Mouse (Mus musculus) lung, postnatal 4 days (tissue): ENCODE measurements around the gene Tmem176b.
A peak's percentile ranks its signal among the peaks of the same experiment; 100 is the strongest.
"Not testable (repeated sequence)": the region's sequence is repeated elsewhere in the genome, so short reads cannot be mapped to it uniquely, and the experiment has no call there.

Source experiments
- DNase-seq, 2 experiments: peaks; one replicate each; pipeline ENCODE4 v3.0.0; 2021

Tmem176b gene

DNA sequence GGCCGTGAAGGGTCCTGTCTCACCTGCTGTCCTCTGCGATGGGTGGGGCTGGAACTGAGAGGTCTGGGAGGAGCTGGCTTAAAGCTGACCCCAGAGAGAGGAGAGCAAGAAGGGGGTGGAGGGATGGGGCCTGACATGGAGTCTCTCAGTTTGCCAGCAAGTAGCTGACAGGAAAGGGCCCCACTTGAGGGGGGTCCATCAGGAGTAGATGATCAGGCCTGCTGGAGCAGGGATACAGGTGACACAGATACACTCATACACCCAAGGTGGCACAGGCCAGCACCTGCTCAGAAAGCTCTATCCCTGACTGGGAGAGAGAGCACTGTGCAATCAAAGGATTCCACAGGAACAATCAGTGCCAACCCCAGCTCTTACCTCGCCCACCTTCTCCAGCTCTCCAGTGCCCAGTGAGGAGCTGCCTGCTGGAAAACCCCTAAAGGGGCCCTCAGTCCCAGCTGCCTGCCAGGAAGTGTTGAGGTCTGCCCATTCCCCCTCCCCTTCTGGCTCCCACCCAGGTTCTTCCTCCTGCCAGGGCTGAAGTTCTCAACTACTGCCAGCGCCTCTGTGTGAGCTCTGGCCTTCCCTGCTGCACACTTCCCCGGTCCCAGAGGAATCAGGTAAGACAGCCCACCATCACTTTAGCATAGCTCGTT, at the start of gene Tmem176b:
TSS of gene Tmem176b (minus strand) at position 524 of the 653 bp plus-strand sequence.
- DNase-seq: peak; percentile 97 to 98

DNA sequence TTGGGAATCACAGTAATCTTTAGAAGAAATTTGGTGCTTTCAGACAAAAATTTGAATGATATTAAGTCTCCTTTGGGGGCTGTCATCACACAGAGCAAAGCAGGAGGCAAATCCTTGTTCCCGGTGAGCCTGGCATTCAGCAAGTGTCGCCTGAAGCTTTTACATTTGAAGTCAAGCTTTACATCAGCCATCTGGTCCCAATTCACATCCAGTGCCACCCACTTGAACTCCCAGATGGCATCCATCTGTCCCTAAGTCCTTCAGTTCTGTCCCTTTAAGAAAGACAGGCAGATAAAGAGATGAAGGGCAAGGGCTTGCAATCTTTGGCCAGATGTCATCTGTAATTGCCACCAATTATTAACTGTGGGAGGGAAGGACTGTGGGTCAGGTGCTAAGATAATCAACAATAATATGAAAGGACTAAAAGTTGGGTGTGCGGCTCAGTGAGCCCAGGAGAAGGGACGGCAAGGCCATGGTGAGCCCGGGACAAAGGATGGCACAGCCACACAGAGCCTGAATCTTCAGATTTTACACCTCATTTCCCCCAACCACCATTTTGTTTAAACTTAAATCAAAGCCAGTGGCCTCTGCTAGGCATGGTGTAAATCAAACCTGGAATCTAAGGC, 35.3 kb upstream of the Tmem176b start:
- DNase-seq: no peak

DNA sequence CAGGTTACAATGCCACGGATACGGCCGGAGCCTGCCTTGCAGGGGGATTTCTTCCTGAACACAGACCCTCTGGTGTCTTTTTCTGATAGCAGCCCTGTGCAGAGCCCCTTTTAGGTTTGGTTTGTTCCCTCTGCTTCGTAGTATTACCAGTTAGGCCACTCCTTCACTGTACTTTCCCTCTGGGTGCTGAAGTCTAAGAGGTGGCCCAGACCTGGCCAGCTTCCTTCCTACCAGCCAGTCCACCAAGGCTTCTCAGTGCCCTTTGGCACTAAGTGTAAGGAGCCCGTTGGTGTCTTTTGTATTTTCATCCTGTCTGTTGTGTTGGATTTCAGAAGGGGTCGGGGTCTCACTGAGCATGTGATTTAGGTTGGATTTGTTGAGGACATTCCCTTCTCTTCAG, 34.2 kb upstream of the Tmem176b start:
- no peak for DNase-seq

DNA sequence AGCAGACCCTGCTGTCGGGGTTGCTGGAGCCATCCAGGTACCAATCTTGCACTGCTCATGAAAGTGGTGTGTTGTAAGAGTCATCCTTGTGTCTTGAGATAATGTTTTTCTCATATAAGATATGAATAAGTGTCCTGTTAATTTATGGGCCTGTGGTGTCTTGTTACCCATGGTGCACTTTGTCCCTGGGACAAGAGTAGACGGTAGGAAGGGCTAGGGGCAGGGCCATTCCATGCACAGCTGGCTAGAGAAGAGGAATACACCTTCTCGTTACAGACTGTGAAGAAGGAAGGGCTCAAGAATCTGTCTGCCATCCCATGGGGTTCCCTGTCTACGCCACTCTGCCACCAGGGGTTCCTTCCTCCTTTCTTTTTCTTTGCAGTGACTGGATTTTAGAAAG, 33.3 kb upstream of the Tmem176b start:
- no peak for DNase-seq

DNA sequence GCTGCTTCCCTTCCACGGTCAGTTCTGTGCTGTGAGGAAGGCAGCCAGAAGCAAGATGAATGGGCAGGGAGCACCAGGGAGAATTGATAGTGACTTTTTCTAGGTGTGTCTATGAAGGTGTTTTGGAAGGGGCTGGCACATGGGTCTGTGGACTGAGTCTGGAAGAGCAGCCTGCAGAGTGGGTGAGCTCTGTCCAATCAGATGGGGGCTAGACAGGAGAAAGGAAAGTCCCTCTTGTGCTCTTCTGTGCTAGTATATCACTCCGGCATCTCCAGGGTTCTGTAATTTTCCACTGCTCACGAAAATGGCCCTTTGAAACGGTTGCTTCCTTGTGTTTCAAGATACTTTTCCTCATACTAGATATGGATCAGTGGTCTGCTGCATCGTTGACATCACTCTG, 31.3 kb upstream of the Tmem176b start, which contains the start of gene Aoc1:
TSS of gene Aoc1 (plus strand) at position 301 of the 400 bp plus-strand sequence.
- no peak for DNase-seq

DNA sequence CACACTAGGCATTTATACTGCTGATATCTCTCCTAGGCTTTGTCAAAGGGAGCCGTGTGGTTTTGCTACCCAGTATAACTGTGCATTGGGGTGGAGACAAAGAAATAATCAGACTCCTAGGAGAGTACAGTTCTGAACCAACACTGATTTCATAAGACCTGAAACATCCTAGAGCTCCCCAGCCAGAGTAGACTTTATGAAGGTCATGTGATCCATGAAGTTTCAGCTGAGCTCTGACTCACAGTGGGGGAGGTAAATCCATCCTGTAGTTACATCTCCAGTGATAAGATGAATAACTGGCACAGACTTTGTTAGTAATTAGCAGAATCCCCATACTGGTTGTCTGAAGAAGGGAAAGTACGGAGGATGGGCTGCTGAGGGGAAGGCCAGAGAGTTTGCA, 28.5 kb upstream of the Tmem176b start:
- no peak for DNase-seq

DNA sequence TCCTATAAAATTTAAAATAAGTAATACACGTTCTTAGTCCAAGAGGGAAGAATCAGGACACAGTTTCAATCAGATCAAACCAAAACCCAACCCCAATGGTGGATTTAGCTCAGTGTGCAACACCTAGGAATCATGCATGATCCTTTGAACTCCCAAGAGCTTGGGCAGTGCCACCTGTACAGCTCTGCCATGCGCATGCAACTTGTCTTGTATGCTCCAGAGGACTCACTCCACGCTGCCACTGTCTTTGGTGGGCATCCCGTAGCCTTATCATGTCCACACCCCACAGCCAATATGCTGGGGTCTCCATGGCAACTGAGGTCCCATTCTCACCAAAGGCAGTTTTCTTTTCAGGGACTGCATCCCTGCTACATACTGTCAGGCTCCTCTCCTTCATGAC, 25.9 kb upstream of the Tmem176b start:
- no peak for DNase-seq

DNA sequence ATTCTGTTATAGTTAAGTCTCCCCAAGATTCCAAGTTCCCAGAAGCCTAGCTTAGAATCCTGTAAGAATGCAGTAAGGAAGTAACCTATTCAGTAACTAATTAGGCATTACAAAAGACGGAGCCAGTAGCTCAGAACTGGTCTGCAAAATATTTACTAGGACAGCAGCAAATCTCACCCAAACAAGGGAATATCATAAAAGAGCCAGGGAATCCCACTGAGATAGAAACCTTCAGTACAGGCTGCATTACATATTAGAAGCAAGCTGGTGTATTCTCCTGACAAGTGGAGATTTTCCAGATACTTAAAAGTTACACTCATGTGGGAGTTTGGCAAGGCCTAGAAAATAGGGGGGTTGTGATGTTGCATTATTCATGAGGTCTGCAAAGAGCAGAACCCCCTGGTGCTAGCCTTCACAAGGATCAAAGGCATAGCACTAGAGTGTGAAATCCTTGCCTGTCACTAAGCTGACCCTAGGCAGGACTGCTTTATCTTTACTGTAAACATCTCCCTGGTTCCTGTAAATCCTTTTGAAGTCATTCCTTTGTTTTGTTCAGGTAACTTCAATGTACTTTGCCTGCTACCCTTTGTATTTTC, 25.2 kb upstream of the Tmem176b start:
- not testable (repeated sequence) for DNase-seq

DNA sequence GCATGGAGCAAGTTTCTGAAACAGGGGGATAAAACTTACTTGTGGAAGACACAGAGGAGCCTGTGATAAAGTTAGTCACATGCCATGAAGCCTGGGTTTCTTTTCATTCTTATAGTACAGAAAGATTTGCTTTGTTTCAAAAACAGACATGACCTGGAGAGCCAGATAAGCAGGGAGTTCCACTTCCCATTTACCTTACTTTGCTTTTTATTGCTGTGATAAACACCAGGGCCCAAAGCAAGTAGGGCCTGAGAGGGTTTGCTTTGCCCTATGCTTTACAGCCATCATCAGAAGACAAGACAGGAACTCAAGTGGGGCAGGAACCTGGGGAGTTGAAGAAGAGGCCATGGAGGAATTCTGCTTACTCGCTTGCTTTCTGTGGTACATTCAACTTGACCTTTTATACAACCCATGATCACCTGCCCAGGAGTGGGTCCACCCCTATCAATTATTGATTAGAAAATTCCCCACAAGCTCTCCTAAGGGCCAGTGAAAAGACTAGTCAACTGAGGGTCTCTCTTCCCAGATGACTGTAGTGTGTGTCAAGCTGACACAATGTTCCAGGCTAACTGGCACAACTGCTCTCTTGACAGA, 24.0 kb upstream of the Tmem176b start:
- DNase-seq: no peak

DNA sequence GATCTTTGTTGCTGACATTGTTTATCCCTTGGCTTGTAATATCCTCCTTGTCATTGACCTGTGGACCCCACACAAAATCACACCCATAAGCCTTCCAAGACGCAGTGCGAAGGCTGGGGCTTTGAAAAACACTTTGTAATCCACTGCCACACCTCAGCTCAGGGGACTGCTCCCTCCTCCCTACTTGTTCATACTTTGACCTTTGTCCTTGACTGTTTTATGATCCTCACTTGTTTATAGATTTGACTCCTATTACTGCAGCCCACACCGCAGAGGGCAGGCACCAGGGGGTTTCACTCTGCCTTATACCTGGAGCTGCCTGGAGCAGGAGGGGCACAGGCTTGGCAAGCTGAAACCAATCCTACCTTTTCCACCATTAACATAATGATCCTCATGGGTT, 23.4 kb upstream of the Tmem176b start:
- DNase-seq: no peak

DNA sequence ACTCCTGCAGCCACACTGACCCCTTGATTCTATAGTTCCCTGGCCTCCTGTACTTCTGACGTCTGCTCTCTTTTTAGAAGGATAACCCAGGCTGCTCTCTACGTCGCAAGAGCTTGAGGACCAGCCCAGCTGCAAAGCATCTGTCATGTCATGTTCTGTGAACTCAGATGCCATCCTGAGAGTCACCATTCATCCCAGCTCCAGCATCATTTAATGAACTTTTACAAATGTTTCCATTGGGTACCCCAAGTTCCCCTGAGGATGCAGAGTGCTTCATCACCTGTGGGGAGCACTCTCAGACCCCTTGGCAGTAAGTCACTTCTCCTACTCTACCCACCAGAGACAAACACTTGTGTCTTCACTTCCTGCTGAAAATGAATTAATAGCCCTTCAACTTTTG, 22.9 kb upstream of the Tmem176b start:
- DNase-seq: no peak

DNA sequence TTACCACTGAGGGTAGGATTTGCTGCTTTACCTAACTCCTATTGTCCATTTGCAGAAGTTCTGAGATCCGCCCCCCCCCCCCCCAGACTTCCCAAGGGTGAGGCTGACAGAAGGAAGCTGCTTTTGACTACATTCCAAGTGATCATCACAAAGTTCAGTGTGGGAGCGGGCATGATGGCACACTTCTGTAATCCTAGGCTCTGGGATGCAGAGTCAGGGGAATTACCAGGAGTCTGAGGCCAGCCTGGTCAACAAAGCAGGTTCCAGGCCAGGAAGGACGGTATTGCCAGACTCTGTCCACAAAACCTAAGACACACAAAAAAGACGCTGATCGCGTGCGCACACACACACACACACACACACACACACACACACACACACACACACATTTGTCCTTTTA, 22.2 kb upstream of the Tmem176b start:
- no peak for DNase-seq

DNA sequence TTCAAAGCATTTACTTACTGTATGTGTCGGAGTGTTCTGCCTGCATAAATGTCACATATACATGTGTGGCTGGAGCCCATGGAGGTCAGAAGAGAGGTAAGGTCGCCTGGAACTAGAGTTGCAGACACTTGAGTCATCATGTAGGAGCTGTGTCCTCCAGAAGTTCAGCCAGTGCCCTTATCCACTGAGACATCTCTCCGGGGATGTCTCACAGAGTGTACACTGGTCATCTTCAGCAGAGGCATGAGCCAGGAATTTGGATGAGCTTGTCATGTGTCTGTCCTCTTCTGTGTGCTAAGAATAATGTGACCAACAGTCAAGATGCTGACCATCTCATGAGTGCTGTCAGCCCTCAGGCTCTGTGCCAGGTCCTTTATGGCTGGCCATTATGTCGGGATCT, 21.5 kb upstream of the Tmem176b start:
- peak in 1 of 2 experiments; percentile 39 for DNase-seq

DNA sequence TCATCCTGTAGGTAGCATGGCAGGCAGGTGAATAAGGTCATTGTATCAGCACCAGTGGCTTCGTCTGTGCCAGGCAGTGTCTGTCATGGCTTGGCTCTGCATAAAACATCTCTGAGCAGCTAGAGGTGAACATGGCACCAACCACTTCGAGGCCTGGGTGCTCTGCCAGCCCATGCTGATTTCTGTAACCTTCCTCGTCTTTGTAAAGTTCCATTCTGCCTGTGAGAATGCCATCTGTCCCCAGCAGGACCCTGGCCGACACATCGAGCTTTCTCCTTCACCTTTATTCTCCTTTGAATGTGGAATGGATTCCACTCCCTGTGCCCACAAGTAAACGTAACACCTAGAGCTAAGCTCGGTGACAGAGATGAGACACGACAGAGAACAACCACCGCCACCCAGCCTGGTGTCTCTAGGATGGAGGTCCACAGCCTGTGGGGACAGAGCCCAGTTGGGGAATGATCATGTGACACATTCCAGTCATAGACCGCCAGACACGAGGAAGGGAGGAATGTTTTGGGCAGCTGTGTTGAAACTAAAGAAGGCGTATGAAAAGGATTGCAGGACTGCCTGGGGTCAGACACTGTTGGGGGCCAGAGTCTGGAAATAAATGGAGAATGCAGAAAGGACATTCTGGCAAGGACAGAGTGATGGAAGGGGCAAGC, 20.5 kb upstream of the Tmem176b start:
- DNase-seq: peak in 1 of 2 experiments; percentile 57

DNA sequence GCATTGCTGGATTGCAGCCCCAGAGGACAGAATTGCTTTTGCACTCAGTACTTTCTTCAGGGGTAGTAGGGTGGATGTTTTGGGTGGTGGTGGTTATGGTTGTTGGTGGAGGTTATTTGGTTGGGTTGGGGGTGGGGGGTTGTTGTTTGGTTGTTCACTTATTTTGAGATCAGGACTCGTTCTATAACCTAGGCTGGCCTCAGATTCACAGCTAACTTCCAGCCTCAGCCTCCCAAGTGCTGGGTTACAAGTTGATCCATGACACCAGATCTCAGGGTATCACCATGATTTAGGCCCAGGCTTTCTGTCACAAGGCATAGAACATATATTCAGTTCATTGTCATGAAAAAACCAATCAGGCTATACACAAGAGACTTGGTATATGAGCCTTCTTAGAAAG, 19.6 kb upstream of the Tmem176b start:
- DNase-seq: no peak

DNA sequence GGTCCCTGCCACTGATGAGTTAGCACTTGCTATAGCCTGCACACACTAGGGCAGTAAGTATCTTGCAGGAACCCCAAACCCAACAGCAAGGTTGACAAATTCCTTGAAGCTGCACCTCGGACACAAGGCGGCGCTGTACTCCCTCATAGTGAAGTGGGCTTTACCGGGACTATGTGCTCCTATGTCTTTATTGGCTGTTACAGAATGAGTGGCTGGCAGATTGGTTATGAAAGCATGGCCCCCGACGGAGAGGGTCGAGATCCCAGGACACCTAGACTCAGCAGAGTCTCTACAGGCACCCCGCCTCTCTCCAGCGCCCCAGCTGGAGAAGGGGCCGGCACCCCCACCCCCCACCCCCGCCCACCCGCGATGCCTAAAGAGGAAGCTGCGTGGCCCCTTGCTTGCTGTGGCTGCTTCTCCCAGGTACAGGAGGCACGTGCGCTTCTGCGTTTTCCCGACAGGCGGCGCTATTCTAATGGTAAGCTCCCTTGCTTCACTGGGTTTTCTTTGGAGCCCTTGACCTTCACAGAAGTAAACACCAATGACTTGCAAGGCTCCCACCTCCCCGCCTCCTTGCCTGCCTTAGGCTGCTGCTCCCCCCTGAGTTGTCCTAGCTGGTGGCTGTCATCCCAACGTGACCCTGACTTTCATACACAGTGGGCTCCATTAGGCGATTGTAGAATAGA, 19.0 kb upstream of the Tmem176b start:
- peak; percentile 77 for DNase-seq

DNA sequence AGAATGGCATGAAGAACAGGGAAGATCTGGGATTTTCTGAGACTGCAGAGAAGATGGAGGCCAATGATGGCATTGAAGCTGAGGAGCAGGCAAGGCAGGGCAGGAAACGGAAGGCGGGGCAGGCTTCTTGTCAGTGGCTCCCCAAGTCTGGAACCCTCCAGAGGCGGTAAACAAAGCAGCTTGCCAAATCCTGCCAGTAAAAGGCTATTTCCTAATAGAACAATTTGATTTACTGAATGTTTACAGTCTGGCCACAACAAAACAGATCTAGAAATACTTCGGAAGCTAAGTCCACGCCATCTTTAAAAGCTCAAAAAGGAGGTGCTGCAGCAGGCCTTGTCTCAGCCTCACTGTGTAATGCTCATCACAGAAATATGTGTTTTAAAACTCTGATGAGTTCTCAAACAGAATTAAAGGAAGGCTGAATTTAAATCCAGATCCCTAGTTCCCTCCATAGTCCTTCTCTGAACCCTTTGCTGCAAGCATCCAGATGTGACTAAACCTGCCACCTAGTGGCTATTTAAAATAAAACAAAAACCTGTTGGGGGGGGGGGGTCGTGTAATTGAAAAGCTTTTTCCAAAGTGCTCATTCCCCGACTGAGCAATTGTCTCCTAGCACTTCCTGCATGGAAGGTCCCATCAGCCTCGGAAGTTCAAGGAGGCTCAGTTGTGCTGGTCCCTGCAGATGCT, 16.5 kb upstream of the Tmem176b start:
- DNase-seq: peak; percentile 69 to 84

DNA sequence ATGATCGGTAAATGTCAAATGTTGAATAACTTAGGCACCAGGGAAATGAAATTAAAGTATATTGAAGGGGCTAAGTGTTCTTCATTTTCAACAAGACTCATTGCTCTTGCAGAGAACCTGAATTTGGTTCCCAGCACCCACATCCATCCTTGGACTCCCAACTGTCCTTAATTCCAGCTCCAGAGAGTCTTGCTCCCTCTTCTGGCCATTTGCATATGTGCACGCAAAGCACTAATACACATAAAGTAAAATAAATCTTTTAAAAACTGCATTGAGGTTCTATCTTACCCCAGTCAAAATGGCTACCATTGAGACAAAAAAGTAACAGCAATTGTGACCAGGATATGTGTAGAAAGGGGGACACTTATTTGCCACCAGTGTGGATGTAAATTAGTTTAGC, 12.9 kb upstream of the Tmem176b start:
- DNase-seq: no peak

DNA sequence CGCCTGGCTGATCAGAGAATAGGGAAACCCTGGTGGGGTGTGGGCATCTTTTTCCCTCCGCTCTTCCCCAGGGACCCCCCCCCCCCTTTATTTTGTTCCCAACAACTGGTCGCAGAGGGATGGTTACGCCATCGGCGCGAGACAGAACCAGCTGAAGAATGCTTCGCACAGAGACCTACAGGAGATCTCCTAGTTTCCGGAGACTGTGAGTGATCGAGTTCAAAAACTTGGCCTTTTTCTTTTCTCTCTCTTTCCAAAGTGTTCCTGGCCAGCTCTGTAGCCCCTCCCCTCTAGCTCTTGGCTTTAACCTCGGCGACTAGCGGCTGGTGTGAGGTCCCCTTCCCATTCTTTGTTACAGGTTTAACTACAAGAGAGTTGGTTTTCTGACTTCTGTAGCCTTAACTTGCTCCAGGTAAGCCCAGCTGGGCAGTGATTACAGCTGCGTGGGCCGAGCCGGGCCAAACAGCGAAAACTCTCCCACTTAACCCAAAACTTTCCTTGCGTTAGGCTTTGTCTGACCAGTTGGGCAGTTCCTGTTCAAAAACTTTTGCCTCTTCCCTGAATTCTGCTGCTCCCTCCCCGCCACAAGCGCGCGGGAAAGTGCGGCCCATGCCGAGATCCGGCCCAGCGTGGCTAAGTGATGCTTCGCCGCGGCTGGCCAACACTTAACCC, 10.7 kb upstream of the Tmem176b start:
- peak; percentile 66 to 82 for DNase-seq

DNA sequence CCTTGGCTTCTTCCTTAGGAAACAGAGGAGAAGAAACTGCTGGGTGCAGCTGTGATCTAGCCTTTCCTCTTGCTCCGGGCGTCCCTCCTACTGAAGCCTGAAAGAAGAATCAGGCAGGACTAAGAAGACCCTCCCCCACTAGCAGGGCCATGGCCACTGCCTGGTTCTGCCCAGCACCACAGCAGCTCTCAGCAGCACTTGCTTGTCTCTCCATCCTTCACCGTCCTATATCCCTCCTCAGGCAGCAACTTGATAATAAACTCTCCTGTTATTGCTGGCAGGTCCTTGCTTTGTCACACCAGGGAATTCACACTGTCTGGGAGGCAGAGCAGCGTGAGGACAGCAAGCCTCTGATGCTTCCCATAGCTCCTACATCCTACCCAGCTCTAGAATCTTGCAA, 3.8 kb upstream of the Tmem176b start:
- DNase-seq: no peak

DNA sequence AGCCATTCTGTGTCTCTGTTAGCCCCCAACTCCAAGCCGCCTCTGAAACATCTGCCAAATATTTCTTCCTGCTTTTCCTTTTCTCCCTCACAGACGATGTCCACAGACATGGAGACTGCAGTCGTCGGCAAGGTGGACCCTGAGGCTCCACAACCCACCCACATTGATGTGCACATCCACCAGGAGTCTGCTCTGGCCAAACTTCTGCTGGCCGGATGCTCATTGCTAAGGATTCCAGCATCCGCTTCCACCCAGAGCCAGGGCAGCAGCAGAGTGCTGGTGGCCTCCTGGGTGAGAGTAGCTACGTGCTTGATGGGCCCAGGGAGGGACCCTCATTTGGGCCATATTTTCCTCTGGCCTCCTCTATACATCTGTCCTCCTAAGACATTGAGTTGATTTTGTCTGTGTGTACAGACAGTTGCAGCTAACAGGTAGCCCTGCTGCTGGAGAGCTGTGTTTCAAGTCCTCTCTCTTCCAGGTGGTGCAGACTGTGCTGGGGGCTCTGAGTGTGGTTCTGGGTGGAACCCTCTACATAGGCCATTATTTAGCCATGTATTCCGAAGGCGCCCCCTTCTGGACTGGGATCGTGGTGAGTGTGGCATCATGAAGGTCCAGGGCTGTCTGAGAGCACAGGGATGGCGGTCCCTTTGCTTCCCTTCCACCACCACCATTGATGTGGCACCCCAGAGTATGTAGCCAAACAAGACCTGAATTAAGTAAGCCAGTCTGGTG, 981 bp upstream of the Tmem176b start:
- peak; percentile 59 to 71 for DNase-seq
